Mouse (Mus musculus) midbrain, embryonic 16.5 days (tissue): Measurements from ENCODE around the gene Pygo1. TPM values are rescaled to one million over a fixed set of nuclear protein-coding genes. Genes with fewer than 3 reads are reported as not detected.

Source experiments
- ATAC-seq: fragments of 200-750 bp; cut with Nextera tagmentation; 2 replicates; pipeline ENCODE4 v1.8.0; 2017; ENCODE audit warnings: moderate TSS enrichment
- H3K27ac ChIP-seq: fragments of 300-500 bp; sonication (generic); 2 replicates; pipeline ENCODE4 v1.5.1; 2014; ENCODE audit warnings: mild to moderate bottlenecking, low read length, mixed read lengths
- H3K27me3 ChIP-seq: fragments of 300-500 bp; sonication (generic); 2 replicates; pipeline ENCODE4 v1.6.1; 2014; ENCODE audit warnings: low read depth, low read length, mixed read lengths; ENCODE audit not compliant: control insufficient read depth, insufficient read depth
- H3K36me3 ChIP-seq: fragments of 300-500 bp; sonication (generic); 2 replicates; pipeline ENCODE4 v1.6.1; 2014; ENCODE audit warnings: mild to moderate bottlenecking, low read length, moderate library complexity, mixed read lengths; ENCODE audit not compliant: control insufficient read depth, insufficient read depth
- H3K4me1 ChIP-seq: fragments of 300-500 bp; sonication (generic); 2 replicates; pipeline ENCODE4 v1.6.1; 2014; ENCODE audit warnings: mild to moderate bottlenecking, low read length, mixed read lengths; ENCODE audit not compliant: control insufficient read depth, insufficient read depth
- H3K4me2 ChIP-seq: fragments of 300-500 bp; sonication (generic); 2 replicates; pipeline ENCODE4 v1.6.1; 2014; ENCODE audit warnings: mild to moderate bottlenecking, low read length, mixed read lengths
- H3K4me3 ChIP-seq: fragments of 300-500 bp; sonication (generic); 2 replicates; pipeline ENCODE4 v1.5.1; 2014; ENCODE audit warnings: low read depth, mild to moderate bottlenecking, low read length, moderate library complexity, mixed read lengths
- H3K9ac ChIP-seq: fragments of 300-500 bp; sonication (generic); 2 replicates; pipeline ENCODE4 v1.6.1; 2014; ENCODE audit warnings: low read depth, low read length, mixed read lengths
- H3K9me3 ChIP-seq: fragments of 300-500 bp; sonication (generic); replicated peaks from 2 replicates; pipeline ENCODE4 v1.6.1; 2014; ENCODE audit warnings: mild to moderate bottlenecking, low read length, mixed read lengths; ENCODE audit not compliant: control insufficient read depth, poor library complexity, severe bottlenecking
- WGBS: fragments of 180-500 bp; shearing (Covaris S2); extraction: QIAGEN DNeasy Blood & Tissue Kit; methylation state at CpG from one replicate; pipeline ENCODE4 v1.1.7; 2014; 5-methylcytosine and 5-hydroxymethylcytosine counted together
- polyA plus RNA-seq: library from polyadenylated mRNA; unstranded; fragments of >200 nt; fragmentation: Nextera tagmentation; extraction: Ambion mirVana; gene quantifications from 2 replicates; pipeline ENCODE4 v1.2.1, GENCODE M21; 2015

Pygo1 gene
- polyA plus RNA-seq, 1 experiment from 2014 or later = 13.5 TPM

DNA sequence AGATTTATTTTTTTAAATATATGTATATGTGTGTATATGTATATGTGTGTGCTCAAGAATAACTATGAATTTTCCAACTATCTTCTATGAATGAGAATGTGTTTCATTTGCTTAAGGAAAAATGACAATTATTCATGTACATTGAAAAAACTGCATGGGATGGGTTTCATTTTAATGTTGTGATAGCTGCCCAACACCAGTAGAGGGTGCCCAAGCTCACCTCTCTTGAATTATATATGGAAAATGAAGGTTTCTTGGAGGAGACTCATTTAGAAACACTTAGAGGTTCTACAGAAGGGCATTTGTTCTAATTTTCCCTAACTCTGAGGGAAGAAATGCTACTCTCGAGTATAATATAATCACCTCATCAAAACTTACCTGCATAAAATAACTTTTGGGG is 35.7 kb upstream of the Pygo1 start:
- no peak overlapping the region for H3K27ac ChIP-seq
- H3K4me1 ChIP-seq = no peaks in the 10 kb centered on the region
- no peaks in the 10 kb centered on the region for H3K9me3 ChIP-seq
- no peak overlapping the region for H3K9ac ChIP-seq
- H3K4me3 ChIP-seq = no peak overlapping the region
- no peaks in the 10 kb centered on the region for H3K27me3 ChIP-seq
- H3K4me2 ChIP-seq = no peak overlapping the region
- 98% methylated on average over 1 of the region's 1 CpGs for WGBS
- H3K36me3 ChIP-seq = no peaks in the 10 kb centered on the region
- ATAC-seq = no peak

DNA sequence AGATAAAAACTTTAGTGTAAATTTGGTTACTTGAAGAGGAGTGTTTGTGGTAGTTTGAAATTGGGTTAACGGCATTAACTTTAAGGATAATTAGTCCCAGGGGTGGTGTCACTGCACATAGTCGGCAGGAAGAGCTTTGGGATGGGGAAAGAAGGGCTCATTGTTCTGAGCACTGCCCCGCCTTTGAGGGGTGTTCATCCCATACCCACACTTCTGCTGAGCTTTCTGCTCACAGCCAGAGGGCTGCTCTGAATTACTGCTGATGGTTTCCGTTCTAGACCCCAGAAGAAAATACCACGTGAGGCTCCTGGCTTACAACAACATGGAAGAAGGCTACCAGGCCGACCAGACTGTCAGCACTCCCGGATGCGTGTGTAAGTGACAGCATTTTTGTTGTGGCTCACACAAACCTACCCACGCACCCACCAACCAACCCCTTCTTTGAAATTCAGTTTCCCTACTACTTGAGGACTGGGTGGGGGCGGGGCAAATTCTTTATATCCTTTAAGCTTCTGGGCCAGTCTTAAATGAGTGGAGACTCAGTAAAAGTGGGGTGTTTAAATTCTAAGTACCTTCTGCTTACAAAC is 34.9 kb upstream of the Pygo1 start:
- Histone ChIP-seq H3K9ac (no peak overlapping the region), H3K27ac (no peak overlapping the region), H3K4me2 (no peak overlapping the region), H3K36me3 (no peaks in the 10 kb centered on the region), H3K4me1 (no peaks in the 10 kb centered on the region), H3K27me3 (no peaks in the 10 kb centered on the region), H3K4me3 (no peak overlapping the region), H3K9me3 (no peaks in the 10 kb centered on the region)
- ATAC-seq = no peak
- 81% methylated on average over 10 of the region's 10 CpGs for WGBS

DNA sequence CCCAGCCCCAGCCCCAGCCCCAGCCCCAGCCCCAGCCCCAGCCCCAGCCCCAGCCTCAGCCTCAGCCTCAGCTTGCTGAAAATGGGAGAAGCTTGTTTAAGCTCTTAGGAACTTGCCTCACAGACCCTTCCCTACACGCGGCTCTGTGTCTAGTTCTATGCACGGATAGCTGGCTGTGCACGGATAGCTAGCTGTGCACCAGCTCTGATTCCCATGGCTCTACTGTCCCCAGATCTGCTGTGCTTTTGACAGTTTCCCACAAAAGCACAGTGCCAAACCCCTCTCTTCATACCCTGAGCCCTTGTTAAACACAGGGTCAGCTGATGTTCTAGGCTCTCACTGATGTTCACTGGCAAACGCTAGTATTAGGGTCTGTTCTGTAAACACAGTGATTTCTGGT is 32.7 kb upstream of the Pygo1 start:
- Histone ChIP-seq H3K9ac (no peak overlapping the region), H3K27me3 (no peaks in the 10 kb centered on the region), H3K9me3 (no peaks in the 10 kb centered on the region), H3K4me2 (no peak overlapping the region), H3K4me3 (no peak overlapping the region), H3K36me3 (no peaks in the 10 kb centered on the region), H3K4me1 (no peaks in the 10 kb centered on the region), H3K27ac (no peak overlapping the region)
- no peak for ATAC-seq
- 96% methylated on average over 5 of the region's 5 CpGs for WGBS

DNA sequence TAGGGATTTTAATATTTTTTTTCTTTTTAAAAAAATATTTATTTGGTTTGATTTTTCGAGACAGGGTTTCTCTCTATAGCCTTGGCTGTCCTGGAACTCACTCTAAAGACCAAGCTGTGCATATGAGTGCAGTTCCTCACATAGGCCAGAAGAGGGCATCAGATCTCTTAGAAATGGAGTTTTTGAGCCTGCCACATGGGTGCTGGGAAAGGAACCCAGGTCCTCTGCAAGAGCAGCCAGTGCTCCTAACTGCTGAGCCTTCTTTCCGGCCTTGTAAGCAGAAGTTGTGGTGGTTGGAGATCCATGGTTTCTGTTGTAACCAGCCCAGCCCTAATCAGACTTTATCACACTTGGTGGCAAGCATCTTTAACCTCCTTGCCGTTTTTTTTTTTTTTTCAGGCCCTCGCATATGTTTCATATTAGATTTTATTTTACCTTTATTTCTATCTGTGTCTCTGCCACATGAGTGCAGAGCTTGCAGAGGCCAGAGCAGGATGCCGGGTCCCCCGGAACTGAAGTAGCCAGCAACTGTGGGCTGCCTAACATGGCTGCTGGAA is 30.6 kb upstream of the Pygo1 start:
- 97% methylated on average over 6 of the region's 6 CpGs for WGBS
- Histone ChIP-seq H3K4me3 (no peak overlapping the region), H3K4me2 (no peak overlapping the region), H3K27me3 (no peaks in the 10 kb centered on the region), H3K4me1 (no peaks in the 10 kb centered on the region), H3K27ac (no peak overlapping the region), H3K9ac (no peak overlapping the region), H3K9me3 (no peaks in the 10 kb centered on the region), H3K36me3 (no peaks in the 10 kb centered on the region)
- no peak for ATAC-seq

DNA sequence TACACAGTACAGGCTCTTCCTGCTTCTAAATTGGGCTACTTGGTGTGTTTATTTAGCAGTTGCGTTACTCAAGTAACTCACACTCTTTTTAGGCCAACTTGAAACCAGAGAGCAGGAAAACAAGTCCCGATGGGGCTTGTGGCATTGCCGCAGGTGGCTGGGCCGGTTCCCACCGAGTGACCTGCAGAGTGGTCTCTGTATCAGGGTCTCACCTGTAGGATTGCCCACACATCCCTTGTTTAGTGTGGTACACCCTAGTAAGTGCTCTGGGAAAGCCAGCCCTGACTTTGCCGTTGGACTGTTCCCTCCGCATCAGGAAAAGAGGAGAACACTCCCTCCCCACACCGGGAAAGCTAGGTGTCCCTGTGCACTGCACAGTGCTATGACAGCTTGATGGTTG is 23.4 kb upstream of the Pygo1 start:
- 91% methylated on average over 8 of the region's 8 CpGs for WGBS
- Histone ChIP-seq H3K9ac (no peak overlapping the region), H3K4me3 (no peak overlapping the region), H3K4me1 (no peaks in the 10 kb centered on the region), H3K36me3 (no peaks in the 10 kb centered on the region), H3K27me3 (no peaks in the 10 kb centered on the region), H3K27ac (no peak overlapping the region), H3K9me3 (no peaks in the 10 kb centered on the region), H3K4me2 (no peak overlapping the region)
- ATAC-seq = no peak

DNA sequence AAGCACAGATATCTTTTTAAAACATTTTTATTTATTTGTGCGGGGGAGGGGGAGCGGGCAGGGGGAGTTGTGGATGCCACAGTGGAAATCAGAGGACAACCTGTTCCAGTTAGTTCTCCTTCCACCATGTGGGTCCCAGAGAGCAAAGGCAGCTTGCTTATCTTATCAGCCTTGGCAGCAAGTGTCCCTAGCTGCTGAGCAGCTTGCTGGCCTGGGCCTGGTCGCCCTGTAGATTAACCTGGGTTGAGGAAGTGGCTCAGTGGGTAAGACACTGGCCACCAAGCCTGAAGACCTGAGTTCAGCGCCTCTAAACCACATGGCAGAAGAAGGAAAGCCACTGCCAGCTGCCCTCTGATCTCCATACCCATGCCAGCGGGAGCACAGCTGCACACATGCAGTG is 22.8 kb upstream of the Pygo1 start:
- Histone ChIP-seq H3K4me1 (no peaks in the 10 kb centered on the region), H3K27ac (no peak overlapping the region), H3K4me3 (no peak overlapping the region), H3K27me3 (no peaks in the 10 kb centered on the region), H3K4me2 (no peak overlapping the region), H3K36me3 (no peaks in the 10 kb centered on the region), H3K9me3 (no peaks in the 10 kb centered on the region), H3K9ac (no peak overlapping the region)
- 96% methylated on average over 5 of the region's 5 CpGs for WGBS
- no peak for ATAC-seq

- no peak for ATAC-seq
- WGBS = 75% methylated on average over 6 of the region's 6 CpGs
- H3K27ac ChIP-seq = no peak overlapping the region
These were observed 18.7 kb upstream of the Pygo1 start for GRCm38 (mm10) chr9:72906693-72907103.

GRCm38 (mm10) chr9:72911381-72911780 is 14.1 kb upstream of the Pygo1 start:
- WGBS = 83% methylated on average over 2 of the region's 2 CpGs
- no peak overlapping the region for H3K4me3 ChIP-seq
- H3K4me2 ChIP-seq = no peak overlapping the region
- H3K27ac ChIP-seq = no peak overlapping the region
- H3K9ac ChIP-seq = no peak overlapping the region
- no peaks in the 10 kb centered on the region for H3K4me1 ChIP-seq
- H3K9me3 ChIP-seq = no peaks in the 10 kb centered on the region
- no peaks in the 10 kb centered on the region for H3K36me3 ChIP-seq
- no peaks in the 10 kb centered on the region for H3K27me3 ChIP-seq
- no peak for ATAC-seq

More at GRCm38 (mm10) chr9:72906693-72907103, 18.7 kb upstream of the Pygo1 start:
- Histone ChIP-seq H3K4me3 (no peak overlapping the region), H3K4me2 (no peak overlapping the region), H3K9ac (no peak overlapping the region), H3K9me3 (no peaks in the 10 kb centered on the region), H3K36me3 (no peaks in the 10 kb centered on the region), H3K4me1 (no peaks in the 10 kb centered on the region), H3K27me3 (no peaks in the 10 kb centered on the region)

DNA sequence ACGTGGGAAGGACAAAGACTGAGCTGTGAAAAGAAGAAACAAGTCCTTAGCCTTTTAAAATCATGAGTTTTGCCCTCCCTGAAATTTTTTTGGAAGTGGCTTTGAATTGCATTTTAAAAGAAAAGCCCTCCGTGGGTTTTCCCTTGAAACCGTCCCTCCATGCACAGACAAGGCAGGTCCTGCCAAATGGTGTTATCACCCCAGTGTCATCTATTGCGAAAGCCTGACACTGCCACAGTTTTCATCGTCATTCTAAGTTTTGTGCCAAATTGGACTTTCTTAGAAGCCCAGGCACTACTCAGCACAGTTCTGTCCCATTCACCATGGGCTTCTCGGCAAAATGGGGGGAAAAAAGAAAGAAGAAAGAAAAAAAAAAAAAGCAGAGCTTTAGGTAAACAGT is 11.9 kb upstream of the Pygo1 start:
- Histone ChIP-seq H3K9ac (no peak overlapping the region), H3K4me3 (no peak overlapping the region), H3K27me3 (no peaks in the 10 kb centered on the region), H3K4me1 (no peaks in the 10 kb centered on the region), H3K27ac (no peak overlapping the region), H3K4me2 (no peak overlapping the region), H3K36me3 (no peaks in the 10 kb centered on the region), H3K9me3 (no peaks in the 10 kb centered on the region)
- ATAC-seq = no peak
- 74% methylated on average over 6 of the region's 6 CpGs for WGBS
